Mouse (Mus musculus) megakaryocyte, embryonic 14.5 days (primary cell): ENCODE measurements around the gene Prss22. TPM values are rescaled to one million over a fixed set of nuclear protein-coding genes. Genes with fewer than 3 reads are reported as not detected.

ENCODE experiments used
- H3K27me3 ChIP-seq: replicated peaks from 2 replicates; pipeline ENCODE3; 2012; ENCODE audit warnings: inconsistent platforms
- H3K36me3 ChIP-seq: replicated peaks from 2 replicates; pipeline ENCODE3; 2012; ENCODE audit warnings: low read length, inconsistent platforms, mixed read lengths
- H3K4me1 ChIP-seq: 2 replicates; pipeline ENCODE4 v1.6.1; 2012; ENCODE audit warnings: inconsistent platforms
- H3K4me3 ChIP-seq: replicated peaks from 2 replicates; pipeline ENCODE3; 2012; ENCODE audit warnings: moderate library complexity, mild to moderate bottlenecking, inconsistent platforms
- H3K9me3 ChIP-seq: 2 replicates; pipeline ENCODE4 v1.6.1; 2012; ENCODE audit warnings: inconsistent platforms
- FLI1 ChIP-seq: IDR thresholded peaks from 2 replicates; pipeline ENCODE4 v1.6.1; 2012; ENCODE audit warnings: low read length, inconsistent platforms, mixed read lengths
- GATA1 ChIP-seq: IDR thresholded peaks from 3 replicates; pipeline ENCODE4 v1.6.1; 2012; ENCODE audit warnings: mixed read lengths, low read length, inconsistent platforms, borderline replicate concordance
- polyA plus RNA-seq: library from polyadenylated mRNA; stranded (reverse); fragments of >175 nt; gene quantifications from 2 replicates; pipeline ENCODE4 v1.2.3, GENCODE M21; 2012; ENCODE audit warnings: low replicate concordance; ENCODE audit not compliant: insufficient read depth

Prss22 gene
- polyA plus RNA-seq, 1 experiment: 2.3 TPM

GRCm38 (mm10) chr17:24004071-24004665 is 6.3 kb upstream of the Prss22 start:
- Histone ChIP-seq H3K4me3 (no peak overlapping the region), H3K36me3 (no peaks in the 10 kb centered on the region), H3K9me3 (peaks cover 15% of the 10 kb centered on the region), H3K27me3 (peaks cover 22% of the 10 kb centered on the region), H3K4me1 (peaks cover 34% of the 10 kb centered on the region)
- no peak for TF ChIP-seq GATA1
- TF ChIP-seq FLI1: no peak

- Histone ChIP-seq H3K36me3 (no peaks in the 10 kb centered on the region), H3K9me3 (peaks cover 5% of the 10 kb centered on the region), H3K4me3 (no peak overlapping the region), H3K4me1 (peaks cover 33% of the 10 kb centered on the region), H3K27me3 (peaks cover 34% of the 10 kb centered on the region)
- TF ChIP-seq GATA1 (no peak), FLI1 (no peak)
These were observed 2.5 kb upstream of the Prss22 start for GRCm38 (mm10) chr17:24000404-24000803.

GRCm38 (mm10) chr17:23998383-23998782 is 483 bp upstream of the Prss22 start:
- peaks cover 41% of the 10 kb centered on the region for H3K27me3 ChIP-seq
- no peaks in the 10 kb centered on the region for H3K9me3 ChIP-seq
- no peak for TF ChIP-seq FLI1
- no peak for TF ChIP-seq GATA1
- peak overlapping the region; percentile 31 for H3K4me3 ChIP-seq
- no peaks in the 10 kb centered on the region for H3K36me3 ChIP-seq
- peaks cover 42% of the 10 kb centered on the region for H3K4me1 ChIP-seq

GRCm38 (mm10) chr17:23995421-23995820 is 2.5 kb downstream of the Prss22 start:
- Histone ChIP-seq H3K36me3 (no peaks in the 10 kb centered on the region), H3K27me3 (peaks cover 59% of the 10 kb centered on the region), H3K4me3 (no peak overlapping the region), H3K4me1 (peaks cover 41% of the 10 kb centered on the region), H3K9me3 (no peaks in the 10 kb centered on the region)
- TF ChIP-seq FLI1 (no peak), GATA1 (no peak)

GRCm38 (mm10) chr17:23994667-23995066 is 3.2 kb downstream of the Prss22 start:
- Histone ChIP-seq H3K36me3 (no peaks in the 10 kb centered on the region), H3K27me3 (peaks cover 64% of the 10 kb centered on the region), H3K9me3 (no peaks in the 10 kb centered on the region), H3K4me3 (no peak overlapping the region), H3K4me1 (peaks cover 34% of the 10 kb centered on the region)
- TF ChIP-seq FLI1 (no peak), GATA1 (no peak)

- H3K4me1 ChIP-seq: peaks cover 28% of the 10 kb centered on the region
- H3K36me3 ChIP-seq: no peaks in the 10 kb centered on the region
- peak overlapping the region; percentile 67 for H3K4me3 ChIP-seq
- no peak for TF ChIP-seq GATA1
- no peak for TF ChIP-seq FLI1
- H3K9me3 ChIP-seq: no peaks in the 10 kb centered on the region
- peaks cover 61% of the 10 kb centered on the region for H3K27me3 ChIP-seq
These were observed 4.1 kb downstream of the Prss22 start for GRCm38 (mm10) chr17:23993559-23994428.

GRCm38 (mm10) chr17:23992789-23993553 is 4.9 kb downstream of the Prss22 start:
- no peak for TF ChIP-seq FLI1
- no peak for TF ChIP-seq GATA1
- Histone ChIP-seq H3K27me3 (peaks cover 64% of the 10 kb centered on the region), H3K36me3 (no peaks in the 10 kb centered on the region), H3K4me1 (peaks cover 21% of the 10 kb centered on the region), H3K9me3 (no peaks in the 10 kb centered on the region), H3K4me3 (peak overlapping the region; percentile 80)

- Histone ChIP-seq H3K27me3 (peaks cover 60% of the 10 kb centered on the region), H3K4me3 (no peak overlapping the region), H3K9me3 (no peaks in the 10 kb centered on the region), H3K36me3 (no peaks in the 10 kb centered on the region), H3K4me1 (peaks cover 15% of the 10 kb centered on the region)
- TF ChIP-seq GATA1 (no peak), FLI1 (no peak)
These were observed 8.1 kb downstream of the Prss22 start for GRCm38 (mm10) chr17:23989802-23990201.

- Histone ChIP-seq H3K9me3 (no peaks in the 10 kb centered on the region), H3K4me3 (no peak overlapping the region), H3K4me1 (peaks cover 9% of the 10 kb centered on the region), H3K27me3 (peaks cover 42% of the 10 kb centered on the region), H3K36me3 (no peaks in the 10 kb centered on the region)
- TF ChIP-seq FLI1 (no peak), GATA1 (no peak)
These were observed 12.9 kb downstream of the Prss22 start for GRCm38 (mm10) chr17:23984989-23985388.
